Mouse (Mus musculus): Measurements from ENCODE around the gene Ccdc153.

The Ccdc153 gene

DNA sequence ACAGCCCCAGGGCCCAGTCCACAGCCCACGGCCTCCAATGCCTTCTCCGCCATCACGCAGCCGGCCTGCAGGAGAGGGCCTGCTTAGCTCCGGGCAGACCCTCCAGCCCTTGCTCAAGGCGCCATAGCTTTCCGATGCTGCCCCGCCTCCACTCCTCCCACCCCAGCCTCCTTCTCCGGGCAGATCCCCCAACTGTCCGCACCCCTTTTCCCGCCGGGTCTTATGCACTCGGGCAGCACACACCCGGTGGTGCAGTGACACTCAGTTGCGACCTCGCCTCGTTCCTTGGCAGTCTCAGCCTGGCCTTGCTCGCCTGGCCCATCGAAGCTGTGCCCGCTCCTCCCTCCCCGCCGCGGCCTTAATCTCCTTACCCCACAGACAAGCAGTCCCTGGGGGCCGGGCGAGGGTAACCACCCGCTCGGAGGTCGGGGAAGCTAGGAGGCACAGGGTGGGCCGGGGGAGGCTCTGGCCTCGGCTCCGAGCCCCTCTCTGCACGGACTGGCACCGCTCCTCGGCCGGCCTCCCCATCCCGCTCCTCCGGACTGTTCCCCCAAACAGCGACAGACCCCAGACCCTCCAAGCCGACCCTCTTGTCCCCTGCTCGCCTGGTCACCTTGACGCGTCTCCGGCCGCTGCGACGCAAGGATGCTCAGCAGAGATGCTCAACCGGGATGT lies 47.1 kb downstream of the Ccdc153 start:
- peak; percentile 38 for DNase-seq

GRCm38 (mm10) chr9:44288076-44288958 lies 47.8 kb downstream of the Ccdc153 start, which contains the start of gene Abcg4:
Gene Abcg4 (minus strand): TSS chr9:44288615.
- peak; percentile 48 for DNase-seq

- DNase-seq: no peak
Observed at GRCm38 (mm10) chr9:44288959-44289291, 48.4 kb downstream of the Ccdc153 start.

- no peak for DNase-seq
Observed at GRCm38 (mm10) chr9:44292490-44292889, 52.0 kb downstream of the Ccdc153 start.
